Mouse (Mus musculus): ENCODE measurements around the gene Mettl27.

Mettl27 gene

DNA sequence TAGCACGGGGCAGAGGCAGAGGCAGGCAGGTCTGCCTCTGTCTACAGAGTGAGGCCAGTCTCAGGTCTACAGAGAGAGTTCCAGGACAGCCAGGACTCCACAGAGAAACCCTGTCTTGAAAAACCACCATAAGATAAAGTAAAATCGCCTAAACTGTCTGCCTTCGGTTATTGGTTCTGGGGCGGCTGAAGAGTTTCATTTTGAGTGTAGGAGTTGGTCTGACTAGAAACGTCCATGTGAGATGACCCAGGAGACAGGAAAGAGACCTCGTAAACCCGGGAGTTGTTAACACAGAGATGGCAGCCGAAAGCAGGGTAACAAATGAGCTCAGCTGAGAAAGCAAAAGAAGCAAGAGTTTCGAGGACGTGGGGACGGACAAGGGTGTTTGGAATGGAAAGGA, 57.0 kb downstream of the Mettl27 start:
- no peak for DNase-seq

DNA sequence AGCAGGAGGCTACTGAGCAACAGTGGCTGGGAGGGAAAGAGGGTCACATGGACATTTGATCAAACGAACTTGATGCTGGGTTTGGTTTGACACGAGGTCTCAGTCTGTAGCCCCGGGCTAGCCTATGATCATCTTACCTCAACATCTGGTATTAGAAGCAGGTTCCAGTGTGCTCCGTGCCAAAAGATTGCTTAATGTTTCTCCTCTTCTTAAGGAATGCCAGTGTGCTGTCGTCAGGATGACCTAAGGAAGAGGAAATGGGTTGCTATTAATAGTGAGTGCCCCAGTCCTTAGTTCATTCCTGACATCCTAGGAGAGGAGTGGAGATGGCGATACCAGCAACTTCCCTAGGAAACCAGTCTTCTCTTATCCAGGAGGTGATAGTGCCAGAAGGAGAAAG, 57.6 kb downstream of the Mettl27 start:
- DNase-seq, result no peak
